Mouse (Mus musculus) granulocyte monocyte progenitor cell, adult 5-6 weeks (primary cell): ENCODE results near the gene Bcas3. TPM values are rescaled to one million over a fixed set of nuclear protein-coding genes. Genes with fewer than 3 reads are reported as not detected.

ENCODE experiments used
- ATAC-seq: replicated peaks from 2 replicates; pipeline ENCODE4 v1.8.0; 2016; ENCODE audit warnings: mild to moderate bottlenecking, moderate TSS enrichment, inconsistent platforms; ENCODE audit not compliant: poor library complexity, severe bottlenecking
- total RNA-seq, 2 experiments: library from RNA; stranded (forward) in 1 of 2; stranded (reverse) in 1 of 2; fragments of 200-712, 200-1000 nt in 1 of 2; fragments of >200 nt in 1 of 2; fragmentation: Nextera tagmentation in 1 of 2; gene quantifications; 2 replicates each; pipeline ENCODE4 v1.2.3; 2014 to 2017

Gene Bcas3
- total RNA-seq, 2 experiments from 2014 or later = 17.6 to 30.7 TPM

DNA sequence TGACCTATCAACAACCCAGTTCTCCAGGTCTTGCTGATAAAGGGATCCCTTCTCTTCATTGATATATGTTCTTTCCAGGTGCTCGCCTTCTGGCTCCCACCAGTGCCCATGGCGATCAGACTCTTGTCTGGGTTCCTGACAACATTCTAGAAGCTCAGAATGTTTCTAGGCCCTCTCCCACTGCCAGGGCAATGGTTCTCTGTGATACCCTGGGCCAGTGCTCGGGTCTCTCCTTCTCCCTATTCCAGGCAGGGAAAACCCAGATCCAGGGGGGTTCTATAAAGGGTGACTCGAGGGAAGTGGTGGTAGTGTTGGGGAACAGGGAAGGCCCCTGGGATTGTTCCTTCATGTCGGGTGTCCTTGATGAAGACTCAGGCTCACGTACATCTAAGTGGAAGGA is 497.3 kb downstream of the Bcas3 start, which contains the start of gene Gm11444:
Gm11444 (minus strand) TSS at position 101 of the 400 bp plus-strand sequence.
- ATAC-seq = no peak

DNA sequence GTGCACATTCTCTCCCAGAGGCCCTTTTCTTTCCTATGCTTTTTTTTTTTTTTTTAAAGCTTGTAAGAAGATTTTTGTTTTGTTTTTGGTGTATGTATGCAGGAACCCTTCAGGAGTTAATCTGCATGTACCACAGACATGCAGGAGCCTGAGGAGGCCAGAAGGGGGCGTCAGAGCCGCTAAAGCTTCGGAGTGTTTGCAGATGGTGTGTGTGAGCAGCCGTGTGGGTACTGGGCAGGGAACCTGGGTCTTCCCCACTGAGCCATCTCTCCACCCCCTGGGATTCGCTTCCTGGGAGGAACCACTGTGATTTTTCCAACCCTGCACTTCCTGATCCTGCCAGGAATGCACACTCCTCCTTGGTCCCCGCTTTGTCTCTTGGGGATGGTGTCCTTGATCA is 497.8 kb downstream of the Bcas3 start:
- ATAC-seq = no peak

DNA sequence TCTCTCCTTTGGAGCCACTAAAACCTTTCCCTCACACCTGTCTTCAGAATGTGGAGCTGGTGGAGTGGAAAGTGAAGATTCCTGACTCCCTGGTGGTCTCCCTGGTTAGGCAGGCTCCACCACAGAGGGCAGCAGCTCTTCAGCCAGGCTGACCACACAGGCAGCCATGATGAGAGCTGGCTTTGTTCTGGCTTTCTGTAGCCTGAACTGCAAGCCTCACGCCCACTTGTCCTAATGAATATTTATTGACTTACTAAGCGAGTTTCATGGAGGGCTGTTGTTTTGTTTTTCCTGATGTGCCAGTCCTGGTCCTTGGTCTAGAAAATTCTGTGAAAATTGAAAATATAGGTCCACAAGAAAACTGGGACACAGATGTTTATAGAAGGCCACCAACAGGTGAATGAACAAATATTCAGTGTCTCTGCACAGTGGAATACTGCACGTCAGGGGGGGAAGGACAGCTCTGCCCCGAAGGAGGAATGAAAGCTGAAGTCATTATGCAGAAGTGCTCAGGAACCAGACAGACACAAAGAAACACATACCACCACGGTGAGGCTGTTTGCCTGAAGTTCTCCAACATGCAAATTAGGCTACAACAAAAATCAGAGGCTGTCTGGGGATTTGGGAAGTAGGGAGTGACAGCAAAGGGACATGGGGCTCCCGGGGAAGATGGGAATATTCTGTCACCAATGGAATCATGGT is 505.2 kb downstream of the Bcas3 start:
- ATAC-seq = no peak

DNA sequence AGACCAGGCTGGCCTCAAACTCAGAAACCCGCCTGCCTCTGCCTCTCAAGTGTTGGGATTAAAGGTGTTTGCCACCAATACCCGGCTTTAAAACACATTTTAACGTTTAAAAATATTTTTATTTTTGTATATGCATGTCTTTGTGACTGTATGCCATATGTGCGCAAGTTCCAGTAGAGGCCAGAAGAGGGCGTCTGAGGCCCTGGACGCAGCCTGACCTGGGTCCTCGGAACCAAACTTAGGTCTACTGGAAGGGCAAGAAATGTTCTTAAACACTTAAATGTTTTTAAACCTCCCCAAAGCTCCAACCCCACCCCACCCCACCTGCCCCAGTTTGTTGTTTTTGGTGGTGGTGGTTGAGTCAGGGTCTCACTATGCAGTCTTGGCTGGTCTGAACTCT is 511.4 kb downstream of the Bcas3 start:
- ATAC-seq = no peak

Other genes starting within 250 kb of the Bcas3 start
- gene Usp32, start 213.0 kb upstream of the Bcas3 start, total RNA-seq (2014; fragmentation: Nextera tagmentation) = 12.2 and 13.6 TPM in 2 replicates
- 7.6 and 12.2 TPM in 2 replicates for gene Usp32, start 213.0 kb upstream of the Bcas3 start, total RNA-seq (2017)
- gene 1700125H20Rik, start 182.8 kb upstream of the Bcas3 start, total RNA-seq (2014; fragmentation: Nextera tagmentation) = not detected in 2 replicates
- gene 1700125H20Rik, start 182.8 kb upstream of the Bcas3 start, total RNA-seq (2017) = 0.26 TPM in 1 of 2 replicates, not detected in the other
- 27.3 and 31.5 TPM in 2 replicates for gene Appbp2, start 118.0 kb upstream of the Bcas3 start, total RNA-seq (2014; fragmentation: Nextera tagmentation)
- 25.5 TPM in 2 replicates for gene Appbp2, start 118.0 kb upstream of the Bcas3 start, total RNA-seq (2017)
- gene Ppm1d, start 41.9 kb upstream of the Bcas3 start, total RNA-seq (2014; fragmentation: Nextera tagmentation) = 17.7 and 39.6 TPM in 2 replicates
- gene Ppm1d, start 41.9 kb upstream of the Bcas3 start, total RNA-seq (2017) = 12.7 and 18.7 TPM in 2 replicates